Mouse (Mus musculus): ENCODE measurements at regions not wholly inside any gene's neighbourhood (a gene's known extent, or its start where the extent isn't known, plus 50 kb on each side); places are given as distances from the start of the nearest gene placed in this dataset.

- no peaks in the 10 kb centered on the region for H3K27me3 ChIP-seq
- H3K9ac ChIP-seq: no peak overlapping the region
- H3K4me3 ChIP-seq: no peak overlapping the region
- WGBS: 82% methylated on average over 8 of the region's 8 CpGs
- no peak overlapping the region for H3K27ac ChIP-seq
- no peaks in the 10 kb centered on the region for H3K9me3 ChIP-seq
- ATAC-seq (ENCODE audit: insufficient number of reproducible peaks, low FRiP score, low TSS enrichment, low read depth): no peak
- no peaks in the 10 kb centered on the region for H3K4me1 ChIP-seq
- H3K4me2 ChIP-seq: no peak overlapping the region
- no peaks in the 10 kb centered on the region for H3K36me3 ChIP-seq
Measured at GRCm38 (mm10) chr16:71622664-71623063, 685.4 kb upstream of the Robo1 start.

- no peak overlapping the region for H3K9ac ChIP-seq
- ATAC-seq (ENCODE audit: insufficient number of reproducible peaks, low FRiP score, low TSS enrichment, low read depth): no peak
- H3K4me3 ChIP-seq: no peak overlapping the region
- H3K36me3 ChIP-seq: no peaks in the 10 kb centered on the region
- H3K4me2 ChIP-seq: no peak overlapping the region
- H3K27me3 ChIP-seq: no peaks in the 10 kb centered on the region
- H3K9me3 ChIP-seq: no peaks in the 10 kb centered on the region
- H3K4me1 ChIP-seq: no peaks in the 10 kb centered on the region
- 73% methylated on average over 2 of the region's 2 CpGs for WGBS
- H3K27ac ChIP-seq: no peak overlapping the region
Measured at GRCm38 (mm10) chr16:71640361-71640760, 667.7 kb upstream of the Robo1 start.

- no peak for ATAC-seq (ENCODE audit: insufficient number of reproducible peaks, low FRiP score, low TSS enrichment, low read depth)
- Histone ChIP-seq H3K9ac (no peak overlapping the region), H3K4me3 (no peak overlapping the region), H3K27ac (no peak overlapping the region), H3K27me3 (no peaks in the 10 kb centered on the region), H3K9me3 (no peaks in the 10 kb centered on the region), H3K36me3 (no peaks in the 10 kb centered on the region), H3K4me1 (no peaks in the 10 kb centered on the region), H3K4me2 (no peak overlapping the region)
- WGBS: 79% methylated on average over 6 of the region's 6 CpGs
Measured at GRCm38 (mm10) chr16:71643223-71643622, 664.9 kb upstream of the Robo1 start.

- Histone ChIP-seq H3K4me1 (no peaks in the 10 kb centered on the region), H3K9me3 (no peaks in the 10 kb centered on the region), H3K36me3 (no peaks in the 10 kb centered on the region), H3K9ac (no peak overlapping the region), H3K27ac (no peak overlapping the region), H3K27me3 (no peaks in the 10 kb centered on the region), H3K4me2 (no peak overlapping the region), H3K4me3 (no peak overlapping the region)
- no peak for ATAC-seq (ENCODE audit: insufficient number of reproducible peaks, low FRiP score, low TSS enrichment, low read depth)
- 6% methylated on average over 2 of the region's 2 CpGs for WGBS
Measured at GRCm38 (mm10) chr16:71678075-71678701, 629.9 kb upstream of the Robo1 start.

- no peak for ATAC-seq (ENCODE audit: insufficient number of reproducible peaks, low FRiP score, low TSS enrichment, low read depth)
- Histone ChIP-seq H3K27me3 (no peaks in the 10 kb centered on the region), H3K4me1 (no peaks in the 10 kb centered on the region), H3K4me2 (no peak overlapping the region), H3K27ac (no peak overlapping the region), H3K9ac (no peak overlapping the region), H3K36me3 (no peaks in the 10 kb centered on the region), H3K9me3 (no peaks in the 10 kb centered on the region), H3K4me3 (no peak overlapping the region)
- WGBS: 32% methylated on average over 4 of the region's 4 CpGs
Measured at GRCm38 (mm10) chr16:71693464-71693863, 614.6 kb upstream of the Robo1 start.

- no peaks in the 10 kb centered on the region for H3K36me3 ChIP-seq
- ATAC-seq (ENCODE audit: insufficient number of reproducible peaks, low FRiP score, low TSS enrichment, low read depth): no peak
- no peak overlapping the region for H3K4me2 ChIP-seq
- H3K4me3 ChIP-seq: no peak overlapping the region
- no peak overlapping the region for H3K9ac ChIP-seq
- no peaks in the 10 kb centered on the region for H3K9me3 ChIP-seq
- H3K27ac ChIP-seq: no peak overlapping the region
- no peaks in the 10 kb centered on the region for H3K4me1 ChIP-seq
- H3K27me3 ChIP-seq: no peaks in the 10 kb centered on the region
Measured at GRCm38 (mm10) chr16:71705846-71706245, 602.3 kb upstream of the Robo1 start.

- Histone ChIP-seq H3K27ac (no peak overlapping the region), H3K9me3 (no peaks in the 10 kb centered on the region), H3K36me3 (no peaks in the 10 kb centered on the region), H3K4me1 (no peaks in the 10 kb centered on the region), H3K4me3 (no peak overlapping the region), H3K4me2 (no peak overlapping the region), H3K27me3 (no peaks in the 10 kb centered on the region), H3K9ac (no peak overlapping the region)
- 97% methylated on average over 3 of the region's 3 CpGs for WGBS
- no peak for ATAC-seq (ENCODE audit: insufficient number of reproducible peaks, low FRiP score, low TSS enrichment, low read depth)
Measured at GRCm38 (mm10) chr16:71709684-71710083, 598.4 kb upstream of the Robo1 start.

GRCm38 (mm10) chr16:71711879-71712278 is 596.2 kb upstream of the Robo1 start:
- Histone ChIP-seq H3K36me3 (no peaks in the 10 kb centered on the region), H3K27me3 (no peaks in the 10 kb centered on the region), H3K4me1 (no peaks in the 10 kb centered on the region), H3K9ac (no peak overlapping the region), H3K27ac (no peak overlapping the region), H3K4me2 (no peak overlapping the region), H3K9me3 (no peaks in the 10 kb centered on the region), H3K4me3 (no peak overlapping the region)
- no peak for ATAC-seq (ENCODE audit: insufficient number of reproducible peaks, low FRiP score, low TSS enrichment, low read depth)
- 73% methylated on average over 2 of the region's 2 CpGs for WGBS

GRCm38 (mm10) chr16:71717207-71717606 is 590.9 kb upstream of the Robo1 start:
- 39% methylated on average over 3 of the region's 3 CpGs for WGBS
- H3K36me3 ChIP-seq: no peaks in the 10 kb centered on the region
- no peak overlapping the region for H3K9ac ChIP-seq

GRCm38 (mm10) chr16:71724898-71725297 is 583.2 kb upstream of the Robo1 start:
- Histone ChIP-seq H3K27ac (no peak overlapping the region), H3K36me3 (no peaks in the 10 kb centered on the region), H3K9ac (no peak overlapping the region), H3K4me3 (no peak overlapping the region), H3K4me1 (no peaks in the 10 kb centered on the region), H3K9me3 (no peaks in the 10 kb centered on the region), H3K27me3 (no peaks in the 10 kb centered on the region), H3K4me2 (no peak overlapping the region)
- no peak for ATAC-seq (ENCODE audit: insufficient number of reproducible peaks, low FRiP score, low TSS enrichment, low read depth)
- WGBS: 85% methylated on average over 2 of the region's 2 CpGs

More at GRCm38 (mm10) chr16:71717207-71717606, 590.9 kb upstream of the Robo1 start:
- no peak overlapping the region for H3K4me2 ChIP-seq
- no peak overlapping the region for H3K27ac ChIP-seq
- no peaks in the 10 kb centered on the region for H3K27me3 ChIP-seq
- no peak overlapping the region for H3K4me3 ChIP-seq
- no peaks in the 10 kb centered on the region for H3K9me3 ChIP-seq
- ATAC-seq (ENCODE audit: insufficient number of reproducible peaks, low FRiP score, low TSS enrichment, low read depth): no peak
- no peaks in the 10 kb centered on the region for H3K4me1 ChIP-seq

- ATAC-seq (ENCODE audit: insufficient number of reproducible peaks, low FRiP score, low TSS enrichment, low read depth): no peak
- WGBS: 77% methylated on average over 2 of the region's 2 CpGs
- Histone ChIP-seq H3K4me1 (no peaks in the 10 kb centered on the region), H3K27me3 (no peaks in the 10 kb centered on the region), H3K9me3 (no peaks in the 10 kb centered on the region), H3K27ac (no peak overlapping the region), H3K36me3 (no peaks in the 10 kb centered on the region), H3K9ac (no peak overlapping the region), H3K4me3 (no peak overlapping the region), H3K4me2 (no peak overlapping the region)
Measured at GRCm38 (mm10) chr16:71737941-71738340, 570.2 kb upstream of the Robo1 start.

- Histone ChIP-seq H3K4me1 (no peaks in the 10 kb centered on the region), H3K4me3 (no peak overlapping the region), H3K9me3 (no peaks in the 10 kb centered on the region), H3K36me3 (no peaks in the 10 kb centered on the region), H3K27ac (no peak overlapping the region), H3K9ac (no peak overlapping the region), H3K4me2 (no peak overlapping the region), H3K27me3 (no peaks in the 10 kb centered on the region)
- 84% methylated on average over 5 of the region's 5 CpGs for WGBS
- ATAC-seq (ENCODE audit: insufficient number of reproducible peaks, low FRiP score, low TSS enrichment, low read depth): no peak
Measured at GRCm38 (mm10) chr16:71739104-71739503, 569.0 kb upstream of the Robo1 start.

- Histone ChIP-seq H3K4me2 (no peak overlapping the region), H3K27me3 (no peaks in the 10 kb centered on the region), H3K27ac (no peak overlapping the region), H3K9me3 (no peaks in the 10 kb centered on the region), H3K4me1 (no peaks in the 10 kb centered on the region), H3K4me3 (no peak overlapping the region), H3K9ac (no peak overlapping the region), H3K36me3 (no peaks in the 10 kb centered on the region)
- no peak for ATAC-seq (ENCODE audit: insufficient number of reproducible peaks, low FRiP score, low TSS enrichment, low read depth)
Measured at GRCm38 (mm10) chr16:71780945-71781344, 527.2 kb upstream of the Robo1 start.
